Mouse (Mus musculus): ENCODE measurements around the gene Elf4.

Elf4 gene

DNA sequence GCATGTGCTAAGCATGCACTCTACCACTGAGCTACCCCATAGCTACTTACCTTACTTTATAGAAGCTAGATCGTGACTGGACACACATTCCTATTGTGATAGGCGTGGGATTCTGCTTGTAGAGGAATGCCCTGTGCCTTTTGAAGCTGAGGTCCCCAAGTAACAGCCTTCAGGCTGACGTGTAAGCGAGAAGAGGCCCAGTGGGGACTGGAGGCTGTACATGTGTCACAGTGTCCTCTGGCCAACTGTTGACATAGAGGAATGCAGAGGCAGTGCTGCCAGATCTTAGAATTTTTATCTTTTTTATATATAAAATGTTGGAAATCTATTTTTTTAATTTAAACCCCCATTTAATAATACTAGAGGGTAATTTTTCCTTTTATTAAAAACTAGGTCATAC, 62.9 kb downstream of the Elf4 start:
- no peak for TF ChIP-seq CTCF (conservative IDR thresholded peaks at IDR 0.05; ENCODE audit: low read length)
- no peak for TF ChIP-seq POU5F1 (IDR thresholded peaks at IDR 0.05; ENCODE audit: borderline replicate concordance, low read length)
- no peak for TF ChIP-seq NANOG (IDR thresholded peaks at IDR 0.05; ENCODE audit: borderline replicate concordance, low read length)
- Histone ChIP-seq H3K27me3 (ENCODE audit: insufficient read depth, low read length) (no peaks in the 10 kb centered on the region), H3K4me1 (replicated peaks; ENCODE audit: low read depth, low read length) (no peaks in the 10 kb centered on the region), H3K36me3 (ENCODE audit: insufficient read depth, low read length) (peaks cover 16% of the 10 kb centered on the region; the same call in 1 of the 2 replicates), H3K9me3 (ENCODE audit: low read length) (no peaks in the 10 kb centered on the region), H3K4me3 (replicated peaks; ENCODE audit: low read length) (no peak overlapping the region)

DNA sequence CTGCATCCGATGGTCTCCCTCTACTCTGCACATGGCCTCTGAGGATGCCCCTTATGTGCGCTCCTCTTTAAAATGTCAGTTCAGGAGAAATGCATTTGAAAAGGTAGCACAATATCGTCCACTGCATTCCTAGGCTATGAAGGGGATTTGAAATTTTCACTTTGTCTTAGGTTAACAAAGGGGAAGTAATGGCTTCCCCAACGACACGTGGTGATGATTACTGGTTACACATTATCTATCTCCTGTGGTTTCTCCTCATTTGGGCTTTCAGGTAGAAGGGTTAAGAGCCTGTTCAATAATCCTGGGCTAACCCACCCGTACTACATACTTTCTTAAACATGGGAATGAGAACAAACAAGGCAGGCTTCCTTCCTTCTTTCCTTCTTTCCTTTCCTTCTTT, 73.6 kb downstream of the Elf4 start:
- peaks cover 4% of the 10 kb centered on the region; the same call in 1 of the 2 replicates for H3K36me3 ChIP-seq (ENCODE audit: insufficient read depth, low read length)
- no peak for TF ChIP-seq POU5F1 (IDR thresholded peaks at IDR 0.05; ENCODE audit: borderline replicate concordance, low read length)
- no peak for TF ChIP-seq CTCF (conservative IDR thresholded peaks at IDR 0.05; ENCODE audit: low read length)
- TF ChIP-seq NANOG (IDR thresholded peaks at IDR 0.05; ENCODE audit: borderline replicate concordance, low read length): no peak
- H3K27me3 ChIP-seq (ENCODE audit: insufficient read depth, low read length): no peaks in the 10 kb centered on the region
- no peak overlapping the region for H3K4me3 ChIP-seq (replicated peaks; ENCODE audit: low read length)
- H3K9me3 ChIP-seq (ENCODE audit: low read length): no peaks in the 10 kb centered on the region
- H3K4me1 ChIP-seq (replicated peaks; ENCODE audit: low read depth, low read length): peaks cover 4% of the 10 kb centered on the region; the same call in 1 of the 2 replicates

DNA sequence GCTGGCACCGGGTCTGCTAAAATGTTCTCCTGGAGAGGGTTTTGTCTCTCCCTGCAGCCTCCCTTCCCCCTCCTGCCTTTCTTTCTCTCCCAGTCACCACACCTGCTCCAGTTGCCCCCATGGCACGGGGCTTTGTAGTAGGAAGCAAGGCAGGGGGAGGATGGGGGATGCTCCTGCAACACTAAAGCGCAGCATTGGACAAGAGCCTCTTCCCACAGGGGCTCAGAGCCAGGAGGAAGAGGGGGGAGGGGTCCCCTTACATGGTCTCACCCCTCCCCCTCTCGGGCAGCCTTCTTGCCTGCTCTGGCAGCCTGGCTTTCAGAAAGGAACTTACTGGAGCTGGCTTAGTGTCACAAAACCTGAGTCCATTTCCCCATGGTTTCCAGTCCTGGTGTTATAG, 77.0 kb downstream of the Elf4 start:
- Histone ChIP-seq H3K36me3 (ENCODE audit: insufficient read depth, low read length) (no peaks in the 10 kb centered on the region; the same call in 1 of the 2 replicates), H3K27me3 (ENCODE audit: insufficient read depth, low read length) (no peaks in the 10 kb centered on the region), H3K9me3 (ENCODE audit: low read length) (no peaks in the 10 kb centered on the region), H3K4me1 (replicated peaks; ENCODE audit: low read depth, low read length) (peaks cover 4% of the 10 kb centered on the region; the same call in 1 of the 2 replicates), H3K4me3 (replicated peaks; ENCODE audit: low read length) (no peak overlapping the region)
- TF ChIP-seq NANOG (IDR thresholded peaks at IDR 0.05; ENCODE audit: borderline replicate concordance, low read length) (no peak), CTCF (conservative IDR thresholded peaks at IDR 0.05; ENCODE audit: low read length) (no peak), POU5F1 (IDR thresholded peaks at IDR 0.05; ENCODE audit: borderline replicate concordance, low read length) (no peak)

DNA sequence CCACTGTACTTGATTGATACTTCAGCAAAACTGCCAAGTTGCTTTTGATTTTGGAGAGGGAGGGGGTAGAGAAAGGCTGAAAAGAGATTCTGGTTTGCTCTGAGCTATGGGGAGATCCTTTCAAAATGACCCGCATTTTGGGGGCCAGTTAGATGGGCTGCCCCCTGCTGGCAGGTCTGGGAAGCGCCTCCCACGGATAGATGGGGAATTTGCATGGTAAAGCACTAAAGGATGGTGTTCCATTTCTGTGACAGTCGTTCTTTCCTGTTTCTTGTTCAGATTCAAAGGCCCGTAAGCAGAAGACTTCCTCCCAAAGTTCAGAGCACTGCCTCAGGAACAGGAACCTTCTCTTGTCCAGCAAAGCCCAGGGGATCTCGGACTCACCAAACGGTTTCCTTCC, 79.3 kb downstream of the Elf4 start:
- H3K27me3 ChIP-seq (ENCODE audit: insufficient read depth, low read length): no peaks in the 10 kb centered on the region

DNA sequence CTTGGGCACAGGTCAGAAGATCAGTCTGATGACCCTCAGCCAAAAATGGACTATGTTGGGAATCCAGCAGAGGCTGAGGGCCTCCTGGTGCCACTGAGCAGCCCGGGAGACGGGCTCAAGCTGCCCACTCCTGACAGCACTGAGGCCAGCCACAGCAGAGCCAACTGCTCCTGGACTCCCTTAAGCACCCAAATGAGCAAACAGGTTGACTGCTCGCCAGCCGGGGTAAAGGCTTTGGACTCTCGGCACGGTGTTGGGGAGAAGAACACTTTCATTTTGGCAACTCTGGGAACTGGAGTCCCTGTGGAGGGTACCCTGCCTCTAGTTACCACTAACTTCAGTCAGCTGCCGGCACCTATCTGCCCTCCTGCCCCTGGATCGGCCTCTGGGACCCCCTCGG, 95.1 kb downstream of the Elf4 start:
- Histone ChIP-seq H3K27me3 (ENCODE audit: insufficient read depth, low read length) (0 out of 2 replicates have a peak, but pooled peaks cover 7% of the 10 kb centered on the region), H3K36me3 (ENCODE audit: insufficient read depth, low read length) (peaks cover 5% of the 10 kb centered on the region; the same call in 1 of the 2 replicates), H3K9me3 (ENCODE audit: low read length) (no peaks in the 10 kb centered on the region), H3K4me1 (replicated peaks; ENCODE audit: low read depth, low read length) (peaks cover 14% of the 10 kb centered on the region; the same call in 1 of the 2 replicates), H3K4me3 (replicated peaks; ENCODE audit: low read length) (no peak overlapping the region)
- TF ChIP-seq CTCF (conservative IDR thresholded peaks at IDR 0.05; ENCODE audit: low read length) (no peak), POU5F1 (IDR thresholded peaks at IDR 0.05; ENCODE audit: borderline replicate concordance, low read length) (no peak), NANOG (IDR thresholded peaks at IDR 0.05; ENCODE audit: borderline replicate concordance, low read length) (no peak)

More for the DNA sequence above, 79.3 kb downstream of the Elf4 start:
- H3K9me3 ChIP-seq (ENCODE audit: low read length): no peaks in the 10 kb centered on the region
- no peak overlapping the region for H3K4me3 ChIP-seq (replicated peaks; ENCODE audit: low read length)
- H3K4me1 ChIP-seq (replicated peaks; ENCODE audit: low read depth, low read length): peaks cover 4% of the 10 kb centered on the region; the same call in 1 of the 2 replicates
- no peak for TF ChIP-seq POU5F1 (IDR thresholded peaks at IDR 0.05; ENCODE audit: borderline replicate concordance, low read length)
- peak; percentile 63 for TF ChIP-seq CTCF (conservative IDR thresholded peaks at IDR 0.05; ENCODE audit: low read length)
- H3K36me3 ChIP-seq (ENCODE audit: insufficient read depth, low read length): no peaks in the 10 kb centered on the region

DNA sequence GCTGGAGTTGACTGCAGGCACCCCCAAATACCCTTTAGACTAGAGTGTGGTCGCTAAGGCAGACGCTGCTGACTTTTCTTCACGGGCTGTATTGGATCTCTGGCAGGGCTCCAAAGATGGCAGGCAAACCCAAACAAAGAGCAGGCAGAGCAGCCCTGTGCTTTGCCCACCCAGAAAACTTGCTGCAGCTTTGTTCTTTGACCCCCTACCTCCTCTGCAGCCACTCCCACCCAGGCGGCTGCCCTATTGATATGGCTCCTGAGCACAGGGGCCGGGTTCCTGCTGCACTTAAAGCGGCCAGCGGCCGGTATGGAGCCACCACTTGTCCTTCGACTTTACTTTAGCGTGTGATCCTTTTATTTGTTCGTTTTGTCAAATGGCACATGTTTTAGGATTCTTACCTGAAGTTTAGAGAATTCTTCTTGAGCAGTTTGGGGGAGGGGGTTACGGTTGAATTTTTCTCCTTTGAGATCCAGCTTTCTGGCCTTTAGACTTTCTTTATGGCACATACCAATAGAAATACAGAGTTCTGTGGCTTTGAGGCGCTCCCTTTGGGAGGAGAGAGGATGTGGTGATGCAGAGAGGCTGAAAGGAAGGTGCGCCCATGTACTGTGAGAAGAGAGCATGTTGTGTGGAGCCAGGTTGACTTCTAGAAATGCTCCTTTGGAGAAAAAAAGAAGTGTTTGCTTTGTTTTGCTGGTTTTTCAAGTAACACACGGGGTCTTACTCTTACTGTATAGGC, 96.9 kb downstream of the Elf4 start:
- Histone ChIP-seq H3K27me3 (ENCODE audit: insufficient read depth, low read length) (0 out of 2 replicates have a peak, but pooled peaks cover 7% of the 10 kb centered on the region), H3K4me3 (replicated peaks; ENCODE audit: low read length) (no peak overlapping the region), H3K4me1 (replicated peaks; ENCODE audit: low read depth, low read length) (peaks cover 14% of the 10 kb centered on the region; the same call in 1 of the 2 replicates), H3K9me3 (ENCODE audit: low read length) (no peaks in the 10 kb centered on the region), H3K36me3 (ENCODE audit: insufficient read depth, low read length) (peaks cover 5% of the 10 kb centered on the region; the same call in 1 of the 2 replicates)
- TF ChIP-seq CTCF (conservative IDR thresholded peaks at IDR 0.05; ENCODE audit: low read length): no peak
- no peak for TF ChIP-seq POU5F1 (IDR thresholded peaks at IDR 0.05; ENCODE audit: borderline replicate concordance, low read length)
- TF ChIP-seq NANOG (IDR thresholded peaks at IDR 0.05; ENCODE audit: borderline replicate concordance, low read length): no peak
